Mouse (Mus musculus) skeletal muscle tissue, postnatal 0 days (tissue): Measurements from ENCODE around the gene Calm1. TPM values are rescaled to one million over a fixed set of nuclear protein-coding genes. Genes with fewer than 3 reads are reported as not detected.

ENCODE experiments used
- polyA plus RNA-seq: library from polyadenylated mRNA; unstranded; fragments of >200 nt; fragmentation: Nextera tagmentation; extraction: Ambion mirVana; gene quantifications from 2 replicates; pipeline ENCODE4 v1.2.1, GENCODE M21; 2015

The Calm1 gene
- 588 and 747 TPM in 2 replicates for polyA plus RNA-seq

DNA sequence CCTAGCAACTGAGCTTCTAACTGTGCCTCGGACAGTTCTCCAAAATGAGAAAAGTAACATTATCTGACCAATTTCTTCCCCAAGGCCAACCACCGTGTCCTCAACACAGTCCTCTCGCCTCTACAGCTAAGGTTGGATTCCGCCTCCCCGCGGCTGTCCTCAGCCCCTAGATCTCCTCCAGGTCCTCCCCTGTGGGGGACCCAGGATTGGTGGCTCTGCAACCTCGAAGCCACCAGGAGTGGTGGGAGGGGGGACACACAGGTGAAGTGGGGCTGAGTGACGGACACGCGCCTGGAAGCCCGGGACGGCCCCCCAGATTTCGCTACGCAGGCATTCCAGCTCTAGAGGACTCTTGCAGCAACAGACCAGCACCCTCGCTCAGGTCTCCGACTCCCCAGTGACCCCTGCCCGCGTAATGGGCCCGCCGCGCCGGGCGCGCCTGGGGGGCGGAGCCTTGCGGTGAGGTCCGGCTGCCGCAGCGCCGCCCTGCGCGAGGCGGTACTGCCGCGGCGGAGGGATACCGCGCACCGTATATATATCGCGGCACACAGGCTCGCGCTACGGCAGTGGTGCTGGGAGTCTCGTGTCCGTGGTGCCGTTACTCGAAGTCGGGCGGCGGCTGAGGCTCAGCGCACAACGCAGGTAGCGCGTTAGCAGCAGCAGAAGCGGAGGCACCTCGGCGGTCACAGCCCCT, at the start of gene Calm1:
Calm1 (plus strand) TSS at position 469 of the 694 bp plus-strand sequence.

DNA sequence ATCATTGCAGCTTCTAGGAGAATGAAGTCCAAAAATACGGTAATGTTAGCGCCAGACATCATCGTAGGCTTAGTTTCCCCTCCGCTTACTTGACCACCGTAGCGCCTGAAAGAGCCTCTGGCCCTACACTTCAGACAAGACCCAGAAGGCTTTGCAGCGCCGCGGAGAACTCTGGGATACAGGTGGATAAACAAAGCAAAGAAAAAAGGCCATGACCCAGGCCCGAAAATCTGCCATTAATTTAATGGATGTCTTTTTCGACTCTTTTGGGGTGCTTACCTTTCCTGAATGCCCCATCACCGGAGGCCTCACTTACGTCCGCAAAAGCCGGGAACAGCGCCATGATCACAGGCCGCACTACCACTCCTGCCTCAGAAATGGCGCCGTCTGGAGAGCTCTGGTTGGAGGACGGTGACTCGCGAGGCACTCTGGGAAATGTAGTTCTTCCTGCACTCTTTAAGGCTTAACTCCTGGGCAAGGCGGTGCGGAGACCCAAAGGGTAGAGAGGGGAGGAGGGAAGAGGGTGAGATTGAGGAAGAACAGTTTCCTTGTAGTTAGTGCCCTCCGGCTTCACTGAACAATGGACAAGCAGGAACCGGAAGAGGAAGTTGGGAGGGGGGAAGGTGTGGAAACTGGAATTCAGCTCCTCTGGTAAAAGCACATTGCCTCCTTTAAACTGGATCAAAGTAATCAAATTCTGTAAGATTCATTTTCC, 39.8 kb upstream of the Calm1 start, which contains the start of gene Nrde2:
Nrde2 (minus strand) TSS at position 393 of the 715 bp plus-strand sequence.

Other genes with a start within 250 kb of the Calm1 start
- 4.1 and 4.4 TPM in 2 replicates for gene Kcnk13, start 234.9 kb upstream of the Calm1 start, polyA plus RNA-seq
- gene Psmc1, start 89.3 kb upstream of the Calm1 start, polyA plus RNA-seq: 245 and 263 TPM in 2 replicates
- gene Nrde2, start 39.8 kb upstream of the Calm1 start, polyA plus RNA-seq: 6.8 and 7.3 TPM in 2 replicates